Comparison of ENCODE assay signal across 17 mouse cellular contexts in the genomic region with DNA sequence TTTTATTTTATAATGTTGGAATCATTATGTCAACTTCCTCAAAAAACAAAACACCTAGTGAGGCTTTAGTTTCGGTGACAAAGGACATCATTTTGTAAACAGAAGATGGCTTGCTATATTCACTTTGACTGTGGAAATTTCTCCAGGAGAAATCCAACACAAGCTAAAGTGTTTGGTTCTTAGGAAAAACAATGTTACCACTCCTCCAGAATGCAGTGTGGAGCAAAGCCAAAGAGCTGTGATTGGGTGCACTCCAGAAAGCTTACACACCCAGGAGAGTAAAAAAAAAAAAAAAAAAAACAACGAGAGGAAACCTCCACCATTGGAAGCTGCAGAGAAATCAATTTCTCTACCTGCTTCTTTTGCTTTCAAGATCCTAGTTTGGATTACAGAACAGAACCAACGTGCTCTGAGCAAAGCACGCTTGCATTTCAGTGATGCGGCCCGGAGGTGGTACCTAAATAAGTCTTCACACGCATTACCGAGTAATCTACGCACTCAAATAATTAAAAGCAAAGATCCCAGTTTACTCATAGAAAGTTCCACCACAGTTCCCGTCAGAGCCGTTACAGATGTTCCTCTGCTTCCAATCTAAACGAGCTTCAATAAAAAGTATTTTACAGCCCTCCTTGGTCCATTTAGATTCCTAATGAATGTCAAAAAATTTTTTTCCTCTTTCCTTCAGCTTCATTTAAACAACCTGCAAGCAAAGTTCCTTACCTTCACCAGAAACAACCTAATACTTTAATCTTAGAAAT.
"Had no signal": no experiment of that assay in that cellular context is flagged by ENCODE, and none has a peak within 500 bp of the region (broad histone marks: within the 10 kb centered on the region; RNA-seq: fewer than 3 reads in every experiment).

No protein-coding gene starts in this region.

- H3K36me3 ChIP-seq: liver, embryonic 13.5 days; midbrain, embryonic 12.5 days; midbrain, embryonic 15.5 days; neural tube, embryonic 12.5 days; neural tube, embryonic 15.5 days had no signal

- H3K9ac ChIP-seq: liver, embryonic 13.5 days; midbrain, embryonic 12.5 days; midbrain, embryonic 15.5 days; neural tube, embryonic 12.5 days; neural tube, embryonic 15.5 days had no signal

- H3K9me3 ChIP-seq: liver, embryonic 13.5 days; midbrain, embryonic 12.5 days; midbrain, embryonic 15.5 days; neural tube, embryonic 12.5 days; neural tube, embryonic 15.5 days had no signal

- H3K27me3 ChIP-seq: liver, embryonic 13.5 days; midbrain, embryonic 12.5 days; midbrain, embryonic 15.5 days; neural tube, embryonic 12.5 days; neural tube, embryonic 15.5 days had no signal

- ATAC-seq: midbrain, embryonic 15.5 days had no signal

- H3K4me2 ChIP-seq: liver, embryonic 13.5 days; midbrain, embryonic 12.5 days; midbrain, embryonic 15.5 days; neural tube, embryonic 12.5 days; neural tube, embryonic 15.5 days had no signal

- H3K27ac ChIP-seq: liver, embryonic 13.5 days; macrophage; midbrain, embryonic 12.5 days; midbrain, embryonic 15.5 days; neural tube, embryonic 12.5 days; neural tube, embryonic 15.5 days; stomach, postnatal 0 days had no signal

- H3K4me1 ChIP-seq: liver, embryonic 13.5 days; midbrain, embryonic 15.5 days; neural tube, embryonic 12.5 days; neural tube, embryonic 15.5 days had no signal

- DNase-seq: kidney, adult 2 months; kidney, postnatal 10 days; kidney, postnatal 36 days; left cerebral cortex, postnatal 4 days; liver, embryonic 13.5 days; lung, adult 2 months; right cerebral cortex, adult 18-20 months; right cerebral cortex, postnatal 14 days; right cerebral cortex, postnatal 4 days; thymus, adult 2 months; thymus, postnatal 25 days had no signal

- H3K4me3 ChIP-seq: liver, embryonic 13.5 days; midbrain, embryonic 12.5 days; midbrain, embryonic 15.5 days; neural tube, embryonic 12.5 days; neural tube, embryonic 15.5 days had no signal
